Mouse (Mus musculus) embryonic fibroblast, embryonic 13.5 days (primary cell): ENCODE measurements around the gene Krt80.

ENCODE experiments used
- CTCF ChIP-seq: IDR thresholded peaks from 2 replicates; pipeline ENCODE4 v1.5.1; 2011; ENCODE audit warnings: mild to moderate bottlenecking, control low read depth, low read length, moderate library complexity, borderline replicate concordance; ENCODE audit not compliant: insufficient read depth
- POLR2A ChIP-seq: IDR thresholded peaks from 2 replicates; pipeline ENCODE4 v1.6.1; 2011; ENCODE audit warnings: low read depth, mild to moderate bottlenecking, control low read depth, low read length, moderate library complexity

DNA sequence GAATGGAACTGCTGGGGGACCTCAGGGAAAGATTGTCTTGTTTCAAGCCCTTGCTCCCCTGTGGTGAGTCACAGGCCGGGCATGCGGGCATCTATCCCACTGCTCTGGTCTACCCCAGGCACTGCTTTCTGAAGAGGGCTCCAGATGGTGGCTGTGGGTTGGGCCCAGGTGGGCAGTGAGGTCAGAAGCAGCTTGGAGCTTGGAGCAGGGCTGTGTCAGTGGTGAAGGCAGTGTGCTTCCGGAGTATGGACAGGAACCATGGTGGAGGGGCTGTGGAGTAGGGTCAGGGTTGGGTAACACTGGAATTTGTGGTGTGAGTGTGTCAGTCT is 40.4 kb downstream of the Krt80 start:
- no peak for TF ChIP-seq CTCF
- no peak for TF ChIP-seq POLR2A
